Mouse (Mus musculus) forebrain, embryonic 15.5 days (tissue): ENCODE measurements around the gene 4930507D05Rik. TPM values are rescaled to one million over a fixed set of nuclear protein-coding genes. Genes with fewer than 3 reads are reported as not detected.
A peak's percentile ranks its signal among the peaks of the same experiment; 100 is the strongest.

ENCODE experiments used
- ATAC-seq: fragments of 200-750 bp; cut with Nextera tagmentation; replicated peaks from 2 replicates; pipeline ENCODE4 v1.8.0; 2017; ENCODE audit warnings: mild to moderate bottlenecking, moderate TSS enrichment, moderate library complexity
- H3K27ac ChIP-seq: fragments of 300-500 bp; sonication (generic); replicated peaks from 2 replicates; pipeline ENCODE4 v1.5.1; 2015; ENCODE audit warnings: mild to moderate bottlenecking, inconsistent platforms
- H3K27me3 ChIP-seq: fragments of 300-500 bp; sonication (generic); 2 replicates; pipeline ENCODE4 v1.6.1; 2015; ENCODE audit warnings: inconsistent platforms
- H3K36me3 ChIP-seq: fragments of 300-500 bp; sonication (generic); 2 replicates; pipeline ENCODE4 v1.6.1; 2015; ENCODE audit warnings: mild to moderate bottlenecking, inconsistent platforms
- H3K4me1 ChIP-seq: fragments of 300-500 bp; sonication (generic); 2 replicates; pipeline ENCODE4 v1.6.1; 2015; ENCODE audit warnings: inconsistent platforms
- H3K4me2 ChIP-seq: fragments of 300-500 bp; sonication (generic); replicated peaks from 2 replicates; pipeline ENCODE4 v1.6.1; 2015; ENCODE audit warnings: mild to moderate bottlenecking, inconsistent platforms
- H3K4me3 ChIP-seq: fragments of 300-500 bp; sonication (generic); 2 replicates; pipeline ENCODE4 v1.5.1; 2015; ENCODE audit warnings: mild to moderate bottlenecking, inconsistent platforms
- H3K9ac ChIP-seq: fragments of 300-500 bp; sonication (generic); replicated peaks from 2 replicates; pipeline ENCODE4 v1.6.1; 2015; ENCODE audit warnings: mild to moderate bottlenecking, inconsistent platforms
- H3K9me3 ChIP-seq: fragments of 300-500 bp; sonication (generic); 2 replicates; pipeline ENCODE4 v1.6.1; 2016; ENCODE audit warnings: inconsistent platforms
- WGBS: fragments of 180-500 bp; shearing (Covaris S2); methylation state at CpG from one replicate; pipeline ENCODE4 v1.1.7; 2015; ENCODE audit warnings: mixed read lengths; 5-methylcytosine and 5-hydroxymethylcytosine counted together
- polyA plus RNA-seq: library from polyadenylated mRNA; unstranded; fragments of >200 nt; fragmentation: Nextera tagmentation; extraction: Ambion mirVana; gene quantifications from 2 replicates; pipeline ENCODE4 v1.2.1, GENCODE M21; 2015

Gene 4930507D05Rik
- 1.0 and 1.1 TPM in 2 replicates for polyA plus RNA-seq

- H3K36me3 ChIP-seq: peaks cover 25% of the 10 kb centered on the region
- no peaks in the 10 kb centered on the region for H3K9me3 ChIP-seq
- peaks cover 17% of the 10 kb centered on the region for H3K4me1 ChIP-seq
- no peaks in the 10 kb centered on the region for H3K27me3 ChIP-seq
- H3K4me2 ChIP-seq: peak within 1 kb of the TSS; percentile 77
- peak within 1 kb of the TSS; percentile 95 for H3K27ac ChIP-seq
- H3K4me3 ChIP-seq: peak within 1 kb of the TSS; percentile 85
- peak within 1 kb of the TSS; percentile 96 for H3K9ac ChIP-seq
- ATAC-seq: peak; percentile 96
- under 1% methylated on average over 73 of the region's 73 CpGs for WGBS
Measured at GRCm38 (mm10) chr10:62449364-62450279, at the start of gene 4930507D05Rik, which contains the start of gene Supv3l1. 4930507D05Rik (plus strand) TSS chr10:62449489. Supv3l1 (minus strand) TSS chr10:62449738.

GRCm38 (mm10) chr10:62401641-62402111 is 47.6 kb upstream of the 4930507D05Rik start:
- Histone ChIP-seq H3K4me1 (no peaks in the 10 kb centered on the region), H3K4me3 (no peak overlapping the region), H3K9me3 (no peaks in the 10 kb centered on the region), H3K4me2 (no peak overlapping the region), H3K27me3 (no peaks in the 10 kb centered on the region), H3K9ac (no peak overlapping the region), H3K36me3 (no peaks in the 10 kb centered on the region), H3K27ac (no peak overlapping the region)
- no peak for ATAC-seq
- 80% methylated on average over 19 of the region's 19 CpGs for WGBS

GRCm38 (mm10) chr10:62404901-62405300 is 44.4 kb upstream of the 4930507D05Rik start:
- Histone ChIP-seq H3K27me3 (peaks cover 3% of the 10 kb centered on the region; the same call in 1 of the 2 replicates), H3K4me3 (no peak overlapping the region), H3K9ac (no peak overlapping the region), H3K4me1 (no peaks in the 10 kb centered on the region), H3K27ac (no peak overlapping the region), H3K36me3 (no peaks in the 10 kb centered on the region), H3K4me2 (peak overlapping the region; percentile 10), H3K9me3 (no peaks in the 10 kb centered on the region)
- no peak for ATAC-seq
- 57% methylated on average over 14 of the region's 14 CpGs for WGBS

GRCm38 (mm10) chr10:62410943-62411342 is 38.3 kb upstream of the 4930507D05Rik start:
- no peak overlapping the region for H3K4me3 ChIP-seq
- no peaks in the 10 kb centered on the region for H3K9me3 ChIP-seq
- WGBS: 8% methylated on average over 5 of the region's 5 CpGs
- no peak overlapping the region for H3K9ac ChIP-seq
- no peak overlapping the region for H3K4me2 ChIP-seq
- H3K27ac ChIP-seq: no peak overlapping the region
- no peaks in the 10 kb centered on the region for H3K4me1 ChIP-seq
- H3K36me3 ChIP-seq: no peaks in the 10 kb centered on the region
- peak; percentile 48; the same call in 1 of the 2 replicates for ATAC-seq
- peaks cover 3% of the 10 kb centered on the region; the same call in 1 of the 2 replicates for H3K27me3 ChIP-seq

GRCm38 (mm10) chr10:62411431-62412410 is 37.6 kb upstream of the 4930507D05Rik start:
- Histone ChIP-seq H3K27ac (no peak overlapping the region), H3K4me1 (no peaks in the 10 kb centered on the region), H3K9ac (no peak overlapping the region), H3K27me3 (peaks cover 3% of the 10 kb centered on the region; the same call in 1 of the 2 replicates), H3K4me2 (no peak overlapping the region), H3K4me3 (no peak overlapping the region), H3K9me3 (no peaks in the 10 kb centered on the region), H3K36me3 (no peaks in the 10 kb centered on the region)
- no peak for ATAC-seq
- 67% methylated on average over 19 of the region's 19 CpGs for WGBS

- no peak overlapping the region for H3K9ac ChIP-seq
- no peak overlapping the region for H3K27ac ChIP-seq
- ATAC-seq: no peak
- H3K4me3 ChIP-seq: no peak overlapping the region
- H3K4me2 ChIP-seq: no peak overlapping the region
- H3K27me3 ChIP-seq: no peaks in the 10 kb centered on the region
- WGBS: 37% methylated on average over 7 of the region's 8 CpGs
- H3K9me3 ChIP-seq: no peaks in the 10 kb centered on the region
- H3K36me3 ChIP-seq: no peaks in the 10 kb centered on the region
- H3K4me1 ChIP-seq: no peaks in the 10 kb centered on the region
Measured at GRCm38 (mm10) chr10:62412906-62413605, 36.2 kb upstream of the 4930507D05Rik start.

- Histone ChIP-seq H3K4me3 (no peak overlapping the region), H3K27me3 (no peaks in the 10 kb centered on the region), H3K4me1 (no peaks in the 10 kb centered on the region), H3K36me3 (no peaks in the 10 kb centered on the region), H3K9ac (no peak overlapping the region), H3K27ac (no peak overlapping the region), H3K4me2 (no peak overlapping the region), H3K9me3 (no peaks in the 10 kb centered on the region)
- no peak for ATAC-seq
- WGBS: 59% methylated on average over 4 of the region's 4 CpGs
Measured at GRCm38 (mm10) chr10:62413606-62413982, 35.7 kb upstream of the 4930507D05Rik start.

GRCm38 (mm10) chr10:62418831-62419356 is 30.4 kb upstream of the 4930507D05Rik start:
- H3K4me3 ChIP-seq: no peak overlapping the region
- H3K36me3 ChIP-seq: no peaks in the 10 kb centered on the region
- no peaks in the 10 kb centered on the region for H3K4me1 ChIP-seq
- no peaks in the 10 kb centered on the region for H3K27me3 ChIP-seq
- no peaks in the 10 kb centered on the region for H3K9me3 ChIP-seq
- no peak overlapping the region for H3K27ac ChIP-seq
- H3K4me2 ChIP-seq: no peak overlapping the region
- H3K9ac ChIP-seq: no peak overlapping the region
- WGBS: 45% methylated on average over 7 of the region's 7 CpGs
- ATAC-seq: no peak

GRCm38 (mm10) chr10:62419422-62419821 is 29.9 kb upstream of the 4930507D05Rik start:
- ATAC-seq: no peak
- Histone ChIP-seq H3K27me3 (no peaks in the 10 kb centered on the region), H3K9ac (no peak overlapping the region), H3K4me1 (no peaks in the 10 kb centered on the region), H3K27ac (no peak overlapping the region), H3K36me3 (no peaks in the 10 kb centered on the region), H3K9me3 (no peaks in the 10 kb centered on the region), H3K4me3 (no peak overlapping the region), H3K4me2 (no peak overlapping the region)
- WGBS: 89% methylated on average over 5 of the region's 5 CpGs

GRCm38 (mm10) chr10:62420399-62420798 is 28.9 kb upstream of the 4930507D05Rik start:
- 77% methylated on average over 6 of the region's 6 CpGs for WGBS
- no peak overlapping the region for H3K9ac ChIP-seq
- ATAC-seq: no peak
- no peak overlapping the region for H3K4me3 ChIP-seq
- no peak overlapping the region for H3K4me2 ChIP-seq
- H3K36me3 ChIP-seq: no peaks in the 10 kb centered on the region
- no peaks in the 10 kb centered on the region for H3K9me3 ChIP-seq
- no peak overlapping the region for H3K27ac ChIP-seq
- no peaks in the 10 kb centered on the region for H3K27me3 ChIP-seq
- H3K4me1 ChIP-seq: no peaks in the 10 kb centered on the region

- H3K4me3 ChIP-seq: no peak overlapping the region
- WGBS: 87% methylated on average over 3 of the region's 3 CpGs
- no peak overlapping the region for H3K4me2 ChIP-seq
- no peak overlapping the region for H3K27ac ChIP-seq
- no peak for ATAC-seq
- H3K9ac ChIP-seq: no peak overlapping the region
- no peaks in the 10 kb centered on the region for H3K4me1 ChIP-seq
- no peaks in the 10 kb centered on the region for H3K9me3 ChIP-seq
- H3K36me3 ChIP-seq: no peaks in the 10 kb centered on the region
- H3K27me3 ChIP-seq: no peaks in the 10 kb centered on the region
Measured at GRCm38 (mm10) chr10:62421127-62421526, 28.2 kb upstream of the 4930507D05Rik start.
